Mouse (Mus musculus) MEL (cell line): ENCODE data around the gene Ispd. TPM values are rescaled to one million over a fixed set of nuclear protein-coding genes. Genes with fewer than 3 reads are reported as not detected.

Source experiments
- DNase-seq: peaks from one replicate; pipeline ENCODE4 v3.0.0; 2011; ENCODE audit warnings: low read depth, low spot score
- H3K27ac ChIP-seq: 2 replicates; pipeline ENCODE4 v1.5.1; 2012; ENCODE audit warnings: low read depth, mild to moderate bottlenecking, control low read depth, low read length, moderate library complexity; ENCODE audit not compliant: control insufficient read depth
- H3K27me3 ChIP-seq, 2 experiments: fragments of 150-350 bp in 1 of 2; sonication (generic) in 1 of 2; 2 replicates each; pipeline ENCODE4 v1.6.1; 2012; ENCODE audit warnings: low read length in 2 of 2, mild to moderate bottlenecking in 2 of 2, improper control_type of control experiment in 1 of 2, moderate library complexity in 1 of 2; ENCODE audit not compliant: insufficient read depth in 2 of 2, control insufficient read depth in 1 of 2
- H3K36me3 ChIP-seq, 2 experiments: 2 replicates each; pipeline ENCODE4 v1.6.1; 2012 to 2014; ENCODE audit warnings: low read length in 2 of 2, improper control_type of control experiment in 1 of 2, inconsistent platforms in 1 of 2, mild to moderate bottlenecking in 1 of 2; ENCODE audit not compliant: insufficient read depth in 2 of 2, control insufficient read depth in 1 of 2
- H3K4me1 ChIP-seq, 2 experiments: fragments of 150-350 bp in 1 of 2; sonication (generic) in 1 of 2; 2 replicates each; pipeline ENCODE4 v1.6.1; 2012; ENCODE audit warnings: low read length in 2 of 2, improper control_type of control experiment in 1 of 2, mild to moderate bottlenecking in 1 of 2; ENCODE audit not compliant: insufficient read depth in 2 of 2, control insufficient read depth in 1 of 2
- H3K4me3 ChIP-seq, 2 experiments: fragments of 150-350 bp in 1 of 2; sonication (generic) in 1 of 2; 2 replicates each; pipeline ENCODE4 v1.5.1; 2012; ENCODE audit warnings: low read depth in 2 of 2, low read length in 2 of 2, mild to moderate bottlenecking in 2 of 2, moderate library complexity in 2 of 2, control low read depth in 1 of 2, improper control_type of control experiment in 1 of 2; ENCODE audit not compliant: control insufficient read depth in 1 of 2, insufficient read depth in 1 of 2
- H3K79me2 ChIP-seq: 2 replicates; pipeline ENCODE4 v1.6.1; 2012; ENCODE audit warnings: mild to moderate bottlenecking, low read length, moderate library complexity; ENCODE audit not compliant: control insufficient read depth, poor library complexity, insufficient read depth
- H3K9ac ChIP-seq: 2 replicates; pipeline ENCODE4 v1.6.1; 2012; ENCODE audit warnings: low read depth, mild to moderate bottlenecking, control low read depth, low read length, moderate library complexity; ENCODE audit not compliant: control insufficient read depth, poor library complexity, severe bottlenecking
- H3K9me3 ChIP-seq: fragments of 150-350 bp; sonication (generic); replicated peaks from 2 replicates; pipeline ENCODE4 v1.6.1; 2012; ENCODE audit warnings: mild to moderate bottlenecking, low read length, improper control_type of control experiment, moderate library complexity; ENCODE audit not compliant: insufficient read depth
- CHD1 ChIP-seq: IDR thresholded peaks from 2 replicates; pipeline ENCODE4 v1.6.1; 2012; ENCODE audit warnings: low read depth, mild to moderate bottlenecking, inconsistent platforms, low read length, improper control_type of control experiment
- CTCF ChIP-seq, 3 experiments: IDR thresholded peaks in 2 of 3; conservative IDR thresholded peaks in 1 of 3; 2 replicates each; pipeline ENCODE4 v1.5.1; 2011 to 2012; ENCODE audit warnings: low read length in 3 of 3, low read depth in 2 of 3, mild to moderate bottlenecking in 2 of 3, improper control_type of control experiment in 1 of 3, inconsistent platforms in 1 of 3, mixed read lengths in 1 of 3, moderate library complexity in 1 of 3; ENCODE audit not compliant: control insufficient read depth in 1 of 3, insufficient read depth in 1 of 3, poor library complexity in 1 of 3, severe bottlenecking in 1 of 3
- HCFC1 ChIP-seq: IDR thresholded peaks from 2 replicates; pipeline ENCODE4 v1.6.1; 2012; ENCODE audit warnings: low read depth, mild to moderate bottlenecking, inconsistent platforms, low read length, improper control_type of control experiment, moderate library complexity
- JUND ChIP-seq: IDR thresholded peaks from 2 replicates; pipeline ENCODE4 v1.6.1; 2011; ENCODE audit warnings: low read depth, mild to moderate bottlenecking, improper control_type of control experiment, low read length
- MAX ChIP-seq: IDR thresholded peaks from 2 replicates; pipeline ENCODE4 v1.6.1; 2011; ENCODE audit warnings: low read length, improper control_type of control experiment
- MAZ ChIP-seq: IDR thresholded peaks from 2 replicates; pipeline ENCODE4 v1.6.1; 2012; ENCODE audit warnings: low read depth, mild to moderate bottlenecking, inconsistent platforms, low read length, improper control_type of control experiment
- MYB ChIP-seq: IDR thresholded peaks from 2 replicates; pipeline ENCODE4 v1.6.1; 2011; ENCODE audit warnings: mild to moderate bottlenecking, low read depth, low read length, improper control_type of control experiment
- POLR2AphosphoS5 ChIP-seq: IDR thresholded peaks from 2 replicates; pipeline ENCODE4 v1.6.1; 2012; ENCODE audit warnings: low read depth, borderline replicate concordance, mild to moderate bottlenecking, inconsistent platforms, low read length, moderate library complexity, mixed read lengths
- RAD21 ChIP-seq: IDR thresholded peaks from 2 replicates; pipeline ENCODE4 v1.6.1; 2011; ENCODE audit warnings: mild to moderate bottlenecking, low read depth, low read length, improper control_type of control experiment
- RCOR1 ChIP-seq: IDR thresholded peaks from 2 replicates; pipeline ENCODE4 v1.6.1; 2012; ENCODE audit warnings: low read depth, mild to moderate bottlenecking, inconsistent platforms, low read length, improper control_type of control experiment
- SIN3A ChIP-seq: IDR thresholded peaks from 2 replicates; pipeline ENCODE4 v1.6.1; 2012; ENCODE audit warnings: low read length, improper control_type of control experiment, inconsistent platforms
- SMC3 ChIP-seq: IDR thresholded peaks from 2 replicates; pipeline ENCODE4 v1.6.1; 2011; ENCODE audit warnings: low read depth, low read length, improper control_type of control experiment
- TAL1 ChIP-seq: IDR thresholded peaks from 2 replicates; pipeline ENCODE4 v1.6.1; 2012; ENCODE audit warnings: mild to moderate bottlenecking, inconsistent platforms, low read length, moderate library complexity, mixed read lengths
- ZC3H11A ChIP-seq: IDR thresholded peaks from 2 replicates; pipeline ENCODE4 v1.6.1; 2012; ENCODE audit warnings: low read depth, mild to moderate bottlenecking, inconsistent platforms, low read length, improper control_type of control experiment
- ZMIZ1 ChIP-seq: IDR thresholded peaks from 2 replicates; pipeline ENCODE4 v1.6.1; 2012; ENCODE audit warnings: low read depth, mild to moderate bottlenecking, inconsistent platforms, low read length, improper control_type of control experiment, moderate library complexity
- polyA plus RNA-seq, 2 experiments: library from polyadenylated mRNA; stranded (reverse) in 1 of 2; unstranded in 1 of 2; fragments of >175 nt in 1 of 2; fragments of >200 nt in 1 of 2; gene quantifications; 2 replicates each; pipeline versions ENCODE4 v1.2.1 to v1.2.4; 2012; ENCODE audit warnings: low replicate concordance in 2 of 2, low read depth in 1 of 2; ENCODE audit not compliant: insufficient read length in 2 of 2, insufficient read depth in 1 of 2, missing spikeins in 1 of 2
- total RNA-seq: library from RNA; depleted of rRNA; stranded (reverse); fragments of 300-350 nt; gene quantifications from 2 replicates; pipeline ENCODE4 v1.2.3, GENCODE M21; 2012

Gene Ispd
- total and polyA plus RNA-seq, 3 experiments: 2.4 to 54.1 (median 2.8) TPM

GRCm38 (mm10) chr12:36423677-36424076 is 42.4 kb downstream of the Ispd start:
- Histone ChIP-seq H3K4me3 (no peak overlapping the region), H3K79me2 (no peaks in the 10 kb centered on the region), H3K4me1 (no peaks in the 10 kb centered on the region), H3K9me3 (no peaks in the 10 kb centered on the region), H3K36me3 (no peaks in the 10 kb centered on the region), H3K9ac (no peak overlapping the region), H3K27me3 (no peaks in the 10 kb centered on the region), H3K27ac (no peak overlapping the region)
- TF ChIP-seq RCOR1: no peak
- no peak for TF ChIP-seq POLR2AphosphoS5
- no peak for TF ChIP-seq MAX
- no peak for TF ChIP-seq MAZ
- TF ChIP-seq CTCF (IDR thresholded peaks at IDR 0.05 in 2 of 3, conservative IDR thresholded peaks at IDR 0.05 in 1 of 3; ENCODE audit: control insufficient read depth in 1 of 3, insufficient read depth in 1 of 3, low read depth in 2 of 3, low read length in 3 of 3, poor library complexity in 1 of 3, severe bottlenecking in 1 of 3): no peak
- no peak for TF ChIP-seq CHD1
- TF ChIP-seq SIN3A: no peak
- TF ChIP-seq TAL1: no peak
- TF ChIP-seq RAD21: no peak
- TF ChIP-seq HCFC1: no peak
- no peak for TF ChIP-seq JUND
- TF ChIP-seq ZC3H11A: no peak
- no peak for TF ChIP-seq ZMIZ1
- DNase-seq: no peak

- no peaks in the 10 kb centered on the region for H3K79me2 ChIP-seq
- TF ChIP-seq MYB: no peak
- no peak for TF ChIP-seq SMC3
- no peaks in the 10 kb centered on the region for H3K36me3 ChIP-seq
- no peak overlapping the region for H3K27ac ChIP-seq
- H3K9ac ChIP-seq: no peak overlapping the region
- H3K9me3 ChIP-seq: no peaks in the 10 kb centered on the region
- no peak overlapping the region for H3K4me3 ChIP-seq
- no peak for DNase-seq
- H3K4me1 ChIP-seq: no peaks in the 10 kb centered on the region
- H3K27me3 ChIP-seq: no peaks in the 10 kb centered on the region
These were observed 44.0 kb downstream of the Ispd start for GRCm38 (mm10) chr12:36425258-36425657.
